Mouse (Mus musculus): Measurements from ENCODE around the gene Pla2g1b. TPM values are rescaled to one million over a fixed set of nuclear protein-coding genes. Genes with fewer than 3 reads are reported as not detected.

Pla2g1b gene
- polyA plus RNA-seq, 1 experiment: not detected

- no peaks in the 10 kb centered on the region for H3K79me2 ChIP-seq (ENCODE audit: control insufficient read depth, insufficient read depth)
- H3ac ChIP-seq (ENCODE audit: control insufficient read depth, insufficient read length, low read depth): peak within 1 kb of the TSS; percentile 65
- no peaks in the 10 kb centered on the region for H3K79me3 ChIP-seq (ENCODE audit: low read depth)
- TF ChIP-seq CTCF (IDR thresholded peaks at IDR 0.05; ENCODE audit: control insufficient read depth, insufficient read depth, insufficient read length): no peak
- TF ChIP-seq USF1 (IDR thresholded peaks at IDR 0.05; ENCODE audit: low read depth): no peak
- TF ChIP-seq FOSL1 (IDR thresholded peaks at IDR 0.05; ENCODE audit: insufficient read depth, low read length, poor library complexity, severe bottlenecking): no peak
- no peak for TF ChIP-seq CEBPB (IDR thresholded peaks at IDR 0.05; ENCODE audit: low read depth)
- no peak for TF ChIP-seq MYOD1 (IDR thresholded peaks at IDR 0.05; ENCODE audit: control insufficient read depth, insufficient read length, low read depth)
- no peak for TF ChIP-seq MAX (IDR thresholded peaks at IDR 0.05)
- no peak for TF ChIP-seq MYOG (IDR thresholded peaks at IDR 0.05; ENCODE audit: control insufficient read depth, extremely low read depth, insufficient read length)
- H3K27me3 ChIP-seq (ENCODE audit: control insufficient read depth, insufficient read depth, insufficient read length): no peaks in the 10 kb centered on the region
- H3K4me3 ChIP-seq (ENCODE audit: insufficient read depth, poor library complexity, severe bottlenecking): peak within 1 kb of the TSS; percentile 44
- H3K36me3 ChIP-seq (ENCODE audit: control insufficient read depth, insufficient read depth): peaks cover 14% of the 10 kb centered on the region
Observed at GRCm38 (mm10) chr5:115483947-115484920, 18.2 kb downstream of the Pla2g1b start, which contains the start of gene Sirt4. TSS of gene Sirt4 (minus strand) at chr5:115484725.

GRCm38 (mm10) chr5:115484996-115485395, 18.9 kb downstream of the Pla2g1b start:
- Histone ChIP-seq H3K79me3 (ENCODE audit: low read depth) (no peaks in the 10 kb centered on the region), H3K4me3 (ENCODE audit: insufficient read depth, poor library complexity, severe bottlenecking) (no peak overlapping the region), H3ac (ENCODE audit: control insufficient read depth, insufficient read length, low read depth) (no peak overlapping the region), H3K79me2 (ENCODE audit: control insufficient read depth, insufficient read depth) (no peaks in the 10 kb centered on the region), H3K36me3 (ENCODE audit: control insufficient read depth, insufficient read depth) (peaks cover 11% of the 10 kb centered on the region), H3K27me3 (ENCODE audit: control insufficient read depth, insufficient read depth, insufficient read length) (no peaks in the 10 kb centered on the region)
- TF ChIP-seq FOSL1 (IDR thresholded peaks at IDR 0.05; ENCODE audit: insufficient read depth, low read length, poor library complexity, severe bottlenecking): no peak
- TF ChIP-seq MYOD1 (IDR thresholded peaks at IDR 0.05; ENCODE audit: control insufficient read depth, insufficient read length, low read depth): no peak
- TF ChIP-seq CTCF (IDR thresholded peaks at IDR 0.05; ENCODE audit: control insufficient read depth, insufficient read depth, insufficient read length): no peak
- no peak for TF ChIP-seq MAX (IDR thresholded peaks at IDR 0.05)
- no peak for TF ChIP-seq MYOG (IDR thresholded peaks at IDR 0.05; ENCODE audit: control insufficient read depth, extremely low read depth, insufficient read length)
- TF ChIP-seq USF1 (IDR thresholded peaks at IDR 0.05; ENCODE audit: low read depth): no peak
- no peak for TF ChIP-seq CEBPB (IDR thresholded peaks at IDR 0.05; ENCODE audit: low read depth)

GRCm38 (mm10) chr5:115485489-115486205, 19.6 kb downstream of the Pla2g1b start:
- Histone ChIP-seq H3ac (ENCODE audit: control insufficient read depth, insufficient read length, low read depth) (no peak overlapping the region), H3K36me3 (ENCODE audit: control insufficient read depth, insufficient read depth) (peaks cover 10% of the 10 kb centered on the region), H3K27me3 (ENCODE audit: control insufficient read depth, insufficient read depth, insufficient read length) (no peaks in the 10 kb centered on the region), H3K79me3 (ENCODE audit: low read depth) (no peaks in the 10 kb centered on the region), H3K79me2 (ENCODE audit: control insufficient read depth, insufficient read depth) (no peaks in the 10 kb centered on the region), H3K4me3 (ENCODE audit: insufficient read depth, poor library complexity, severe bottlenecking) (no peak overlapping the region)
- TF ChIP-seq USF1 (IDR thresholded peaks at IDR 0.05; ENCODE audit: low read depth): no peak
- TF ChIP-seq CTCF (IDR thresholded peaks at IDR 0.05; ENCODE audit: control insufficient read depth, insufficient read depth, insufficient read length): no peak
- TF ChIP-seq MYOD1 (IDR thresholded peaks at IDR 0.05; ENCODE audit: control insufficient read depth, insufficient read length, low read depth): no peak
- TF ChIP-seq MYOG (IDR thresholded peaks at IDR 0.05; ENCODE audit: control insufficient read depth, extremely low read depth, insufficient read length): no peak
- no peak for TF ChIP-seq FOSL1 (IDR thresholded peaks at IDR 0.05; ENCODE audit: insufficient read depth, low read length, poor library complexity, severe bottlenecking)
- TF ChIP-seq CEBPB (IDR thresholded peaks at IDR 0.05; ENCODE audit: low read depth): no peak
- TF ChIP-seq MAX (IDR thresholded peaks at IDR 0.05): no peak

- no peak overlapping the region for H3ac ChIP-seq (ENCODE audit: control insufficient read depth, insufficient read length, low read depth)
- peaks cover 6% of the 10 kb centered on the region for H3K36me3 ChIP-seq (ENCODE audit: control insufficient read depth, insufficient read depth)
- no peak overlapping the region for H3K4me3 ChIP-seq (ENCODE audit: insufficient read depth, poor library complexity, severe bottlenecking)
- H3K79me3 ChIP-seq (ENCODE audit: low read depth): no peaks in the 10 kb centered on the region
- no peaks in the 10 kb centered on the region for H3K27me3 ChIP-seq (ENCODE audit: control insufficient read depth, insufficient read depth, insufficient read length)
- no peaks in the 10 kb centered on the region for H3K79me2 ChIP-seq (ENCODE audit: control insufficient read depth, insufficient read depth)
- no peak for TF ChIP-seq MAX (IDR thresholded peaks at IDR 0.05)
- TF ChIP-seq MYOD1 (IDR thresholded peaks at IDR 0.05; ENCODE audit: control insufficient read depth, insufficient read length, low read depth): no peak
- TF ChIP-seq CTCF (IDR thresholded peaks at IDR 0.05; ENCODE audit: control insufficient read depth, insufficient read depth, insufficient read length): no peak
- no peak for TF ChIP-seq CEBPB (IDR thresholded peaks at IDR 0.05; ENCODE audit: low read depth)
- TF ChIP-seq USF1 (IDR thresholded peaks at IDR 0.05; ENCODE audit: low read depth): no peak
- no peak for TF ChIP-seq FOSL1 (IDR thresholded peaks at IDR 0.05; ENCODE audit: insufficient read depth, low read length, poor library complexity, severe bottlenecking)
- no peak for TF ChIP-seq MYOG (IDR thresholded peaks at IDR 0.05; ENCODE audit: control insufficient read depth, extremely low read depth, insufficient read length)
Observed at GRCm38 (mm10) chr5:115486726-115487125, 20.7 kb downstream of the Pla2g1b start.

- TF ChIP-seq CEBPB (IDR thresholded peaks at IDR 0.05; ENCODE audit: low read depth): no peak
- TF ChIP-seq USF1 (IDR thresholded peaks at IDR 0.05; ENCODE audit: low read depth): no peak
- TF ChIP-seq MYOG (IDR thresholded peaks at IDR 0.05; ENCODE audit: control insufficient read depth, extremely low read depth, insufficient read length): no peak
- TF ChIP-seq MYOD1 (IDR thresholded peaks at IDR 0.05; ENCODE audit: control insufficient read depth, insufficient read length, low read depth): no peak
- no peak for TF ChIP-seq CTCF (IDR thresholded peaks at IDR 0.05; ENCODE audit: control insufficient read depth, insufficient read depth, insufficient read length)
- TF ChIP-seq FOSL1 (IDR thresholded peaks at IDR 0.05; ENCODE audit: insufficient read depth, low read length, poor library complexity, severe bottlenecking): no peak
- TF ChIP-seq MAX (IDR thresholded peaks at IDR 0.05): no peak
- peaks cover 3% of the 10 kb centered on the region for H3K36me3 ChIP-seq (ENCODE audit: control insufficient read depth, insufficient read depth)
Observed at GRCm38 (mm10) chr5:115487353-115487752, 21.3 kb downstream of the Pla2g1b start.

More at GRCm38 (mm10) chr5:115487353-115487752, 21.3 kb downstream of the Pla2g1b start:
- H3K79me3 ChIP-seq (ENCODE audit: low read depth): no peaks in the 10 kb centered on the region
- H3K27me3 ChIP-seq (ENCODE audit: control insufficient read depth, insufficient read depth, insufficient read length): no peaks in the 10 kb centered on the region
- no peaks in the 10 kb centered on the region for H3K79me2 ChIP-seq (ENCODE audit: control insufficient read depth, insufficient read depth)
- no peak overlapping the region for H3K4me3 ChIP-seq (ENCODE audit: insufficient read depth, poor library complexity, severe bottlenecking)
- no peak overlapping the region for H3ac ChIP-seq (ENCODE audit: control insufficient read depth, insufficient read length, low read depth)
